Mouse (Mus musculus) limb, embryonic 12.5 days (tissue): ENCODE measurements around the gene Sval3. TPM values are rescaled to one million over a fixed set of nuclear protein-coding genes. Genes with fewer than 3 reads are reported as not detected.

Experiments
- ATAC-seq: fragments of 200-750 bp; cut with Nextera tagmentation; 2 replicates; pipeline ENCODE4 v1.8.0; 2017; ENCODE audit warnings: low read depth, moderate TSS enrichment; ENCODE audit not compliant: insufficient number of reproducible peaks, insufficient read depth, low FRiP score, low TSS enrichment
- H3K27ac ChIP-seq: fragments of 300-500 bp; sonication (generic); 2 replicates; pipeline ENCODE4 v1.5.1; 2016; ENCODE audit warnings: mild to moderate bottlenecking, moderate library complexity
- H3K27me3 ChIP-seq: fragments of 300-500 bp; sonication (generic); 2 replicates; pipeline ENCODE4 v1.6.1; 2016; ENCODE audit warnings: mild to moderate bottlenecking, moderate library complexity
- H3K36me3 ChIP-seq: fragments of 300-500 bp; sonication (generic); 2 replicates; pipeline ENCODE4 v1.6.1; 2016; ENCODE audit warnings: mild to moderate bottlenecking, moderate library complexity
- H3K4me1 ChIP-seq: fragments of 300-500 bp; sonication (generic); replicated peaks from 2 replicates; pipeline ENCODE4 v1.6.1; 2016
- H3K4me2 ChIP-seq: fragments of 300-500 bp; sonication (generic); 2 replicates; pipeline ENCODE4 v1.6.1; 2016; ENCODE audit warnings: mild to moderate bottlenecking, moderate library complexity
- H3K4me3 ChIP-seq: fragments of 300-500 bp; sonication (generic); replicated peaks from 2 replicates; pipeline ENCODE4 v1.5.1; 2016; ENCODE audit warnings: mild to moderate bottlenecking
- H3K9ac ChIP-seq: fragments of 300-500 bp; sonication (generic); replicated peaks from 2 replicates; pipeline ENCODE4 v1.6.1; 2016; ENCODE audit warnings: mild to moderate bottlenecking, moderate library complexity
- H3K9me3 ChIP-seq: fragments of 300-500 bp; sonication (generic); 2 replicates; pipeline ENCODE4 v1.6.1; 2016; ENCODE audit warnings: mild to moderate bottlenecking, moderate library complexity
- WGBS: fragments of 180-500 bp; shearing (Covaris S2); methylation state at CpG from one replicate; pipeline ENCODE4 v1.1.7; 2016; 5-methylcytosine and 5-hydroxymethylcytosine counted together
- polyA plus RNA-seq: library from polyadenylated mRNA; unstranded; fragments of >200 nt; fragmentation: Nextera tagmentation; extraction: Ambion mirVana; gene quantifications from 2 replicates; pipeline ENCODE4 v1.2.1, GENCODE M21; 2016

The Sval3 gene
- not detected in 2 replicates for polyA plus RNA-seq

DNA sequence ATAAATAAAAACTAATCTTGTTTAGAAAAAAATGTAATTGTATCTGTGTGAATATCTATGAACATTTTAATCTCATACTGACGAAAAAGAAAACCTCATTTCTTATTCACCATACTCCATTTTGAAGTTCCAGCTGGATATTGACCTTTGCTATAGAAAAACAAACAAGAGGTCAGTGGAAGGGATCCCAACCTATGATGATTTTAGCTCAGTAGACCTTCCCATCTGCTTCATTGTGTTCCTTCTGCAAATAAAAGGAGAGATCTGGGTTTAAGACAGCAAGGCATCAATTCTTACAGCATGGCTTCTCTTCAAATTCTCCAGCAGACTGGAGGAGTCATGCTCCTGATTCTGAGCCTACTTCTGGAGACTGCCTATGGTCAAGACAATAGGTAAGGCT, at the start of gene Sval3:
Sval3 (plus strand) TSS at position 301 of the 400 bp plus-strand sequence.
- Histone ChIP-seq H3K36me3 (no peaks in the 10 kb centered on the region), H3K9ac (no peak within 1 kb of the TSS), H3K27me3 (no peaks in the 10 kb centered on the region), H3K27ac (no peak within 1 kb of the TSS), H3K9me3 (no peaks in the 10 kb centered on the region), H3K4me2 (no peak within 1 kb of the TSS), H3K4me1 (no peaks in the 10 kb centered on the region), H3K4me3 (no peak within 1 kb of the TSS)
- 63% methylated on average over 1 of the region's 1 CpGs for WGBS
- ATAC-seq, result no peak

DNA sequence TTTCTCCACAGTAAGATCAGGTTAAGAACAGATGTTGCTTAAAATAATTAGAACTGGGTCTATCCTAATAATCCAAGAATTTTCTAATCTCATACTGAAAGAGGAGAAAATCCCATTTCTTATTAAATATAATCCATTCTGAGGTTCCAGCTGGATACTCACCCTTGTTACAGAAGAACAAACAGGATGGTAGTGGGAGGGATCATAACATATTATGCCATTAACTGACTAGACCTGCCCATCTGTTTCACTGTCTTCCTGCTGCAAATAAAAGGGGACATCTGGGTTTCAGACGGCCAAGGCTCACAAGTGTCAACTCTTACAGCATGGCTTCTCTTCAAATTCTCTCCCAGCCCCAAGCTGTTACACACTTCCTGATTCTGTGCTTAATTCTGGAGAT, 16.6 kb upstream of the Sval3 start, which contains the start of gene Sval1:
Sval1 (plus strand) TSS at position 301 of the 400 bp plus-strand sequence.
- Histone ChIP-seq H3K4me3 (no peak within 1 kb of the TSS), H3K27ac (no peak within 1 kb of the TSS), H3K9ac (no peak within 1 kb of the TSS), H3K4me1 (no peaks in the 10 kb centered on the region), H3K4me2 (no peak within 1 kb of the TSS), H3K9me3 (no peaks in the 10 kb centered on the region), H3K36me3 (no peaks in the 10 kb centered on the region), H3K27me3 (no peaks in the 10 kb centered on the region)
- no peak for ATAC-seq
- 63% methylated on average over 1 of the region's 1 CpGs for WGBS

Other genes with a start within 250 kb of the Sval3 start
- gene Olfr459, start 193.0 kb upstream of the Sval3 start, polyA plus RNA-seq, result not detected in 2 replicates
- gene Pip, start 120.6 kb upstream of the Sval3 start, polyA plus RNA-seq, result not detected in 2 replicates
- gene Sval2, start 115.2 kb upstream of the Sval3 start, polyA plus RNA-seq, result not detected in 2 replicates
- not detected in 2 replicates for gene Sval1, start 16.5 kb upstream of the Sval3 start, polyA plus RNA-seq
- not detected in 2 replicates for gene Sva, start 70.3 kb downstream of the Sval3 start, polyA plus RNA-seq
- not detected in 2 replicates for gene Tas2r139, start 172.8 kb downstream of the Sval3 start, polyA plus RNA-seq
- not detected in 2 replicates for gene Tas2r144, start 247.2 kb downstream of the Sval3 start, polyA plus RNA-seq